Mouse (Mus musculus) hindbrain, embryonic 13.5 days (tissue): ENCODE results near the gene Ccl27a. TPM values are rescaled to one million over a fixed set of nuclear protein-coding genes. Genes with fewer than 3 reads are reported as not detected.

ENCODE experiments used
- polyA plus RNA-seq: library from polyadenylated mRNA; unstranded; fragments of >200 nt; fragmentation: Nextera tagmentation; extraction: Ambion mirVana; gene quantifications from 2 replicates; pipeline ENCODE4 v1.2.1, GENCODE M21; 2015

Gene Ccl27a
- polyA plus RNA-seq, 1 experiment from 2014 or later: 261 TPM

Other genes with a start within 250 kb of the Ccl27a start
- 16.7 and 18.1 TPM in 2 replicates for gene Fam219a, start 204.7 kb downstream of the Ccl27a start, polyA plus RNA-seq
- gene Dnaic1, start 204.5 kb downstream of the Ccl27a start, polyA plus RNA-seq: 3.2 and 5.0 TPM in 2 replicates
- 92.0 and 95.2 TPM in 2 replicates for gene Enho, start 133.9 kb downstream of the Ccl27a start, polyA plus RNA-seq
- gene Cntfr, start 77.2 kb downstream of the Ccl27a start, polyA plus RNA-seq: 24.4 and 27.8 TPM in 2 replicates
- gene Il11ra1, start 74.3 kb downstream of the Ccl27a start, polyA plus RNA-seq: 47.6 and 48.5 TPM in 2 replicates
- 63.0 and 66.8 TPM in 2 replicates for gene Rpp25l, start 60.7 kb downstream of the Ccl27a start, polyA plus RNA-seq
- gene Dctn3, start 51.1 kb downstream of the Ccl27a start, polyA plus RNA-seq: 301 and 303 TPM in 2 replicates
- gene Arid3c, start 43.1 kb downstream of the Ccl27a start, polyA plus RNA-seq: 1.1 and 2.2 TPM in 2 replicates
- 36.6 and 42.8 TPM in 2 replicates for gene Galt, start 19.0 kb downstream of the Ccl27a start, polyA plus RNA-seq
- gene Sigmar1, start 18.1 kb downstream of the Ccl27a start, polyA plus RNA-seq: 58.9 and 62.0 TPM in 2 replicates
- gene Gm21541, start 129.4 kb upstream of the Ccl27a start, polyA plus RNA-seq: not detected in 2 replicates
- 7.8 and 10.6 TPM in 2 replicates for gene Gm20878, start 167.3 kb upstream of the Ccl27a start, polyA plus RNA-seq
- gene Fam205a4, start 191.8 kb upstream of the Ccl27a start, polyA plus RNA-seq: 0.87 and 0.92 TPM in 2 replicates